Mouse (Mus musculus): ENCODE measurements around the gene Vmn2r114. TPM values are rescaled to one million over a fixed set of nuclear protein-coding genes. Genes with fewer than 3 reads are reported as not detected.
"Not testable (repeated sequence)": the region's sequence is repeated elsewhere in the genome, so short reads cannot be mapped to it uniquely, and the experiment has no call there.

Gene Vmn2r114
- polyA plus RNA-seq (2014; fragmentation: Nextera tagmentation; extraction: Ambion mirVana), result not detected in 2 replicates

- not testable (repeated sequence) for DNase-seq (ENCODE audit: low spot score); ATAC-seq (replicated peaks; ENCODE audit: insufficient number of reproducible peaks, low FRiP score, low TSS enrichment, low read depth); H3K9me3 ChIP-seq (replicated peaks; ENCODE audit: control insufficient read depth, low read length); H3K27ac ChIP-seq (replicated peaks; ENCODE audit: low read depth, low read length); H3K4me3 ChIP-seq (ENCODE audit: low read depth, low read length); H3K9ac ChIP-seq (replicated peaks; ENCODE audit: low read length); H3K36me3 ChIP-seq (replicated peaks; ENCODE audit: control insufficient read depth, insufficient read depth, low read depth, low read length); H3K4me2 ChIP-seq (ENCODE audit: low read depth, low read length); H3K4me1 ChIP-seq (ENCODE audit: control insufficient read depth, insufficient read depth, low read length); H3K27me3 ChIP-seq (ENCODE audit: control insufficient read depth, insufficient read depth, low read length)
- 70% methylated on average over 2 of the region's 2 CpGs for WGBS
Observed at GRCm38 (mm10) chr17:23312437-23312836, at the start of gene Vmn2r114. Gene Vmn2r114, minus strand, starts transcription at chr17:23312537.

- DNase-seq (ENCODE audit: low spot score) (no peak), ATAC-seq (replicated peaks; ENCODE audit: insufficient number of reproducible peaks, low FRiP score, low TSS enrichment, low read depth) (no peak)
- no peaks in the 10 kb centered on the region for H3K9me3 ChIP-seq (replicated peaks; ENCODE audit: control insufficient read depth, low read length)
- no peaks in the 10 kb centered on the region for H3K4me1 ChIP-seq (ENCODE audit: control insufficient read depth, insufficient read depth, low read length)
- H3K36me3 ChIP-seq (replicated peaks; ENCODE audit: control insufficient read depth, insufficient read depth, low read depth, low read length), result no peaks in the 10 kb centered on the region
- 54% methylated on average over 1 of the region's 1 CpGs for WGBS
- H3K4me2 ChIP-seq (ENCODE audit: low read depth, low read length), result no peak overlapping the region
- no peak overlapping the region for H3K4me3 ChIP-seq (ENCODE audit: low read depth, low read length)
- no peak overlapping the region for H3K9ac ChIP-seq (replicated peaks; ENCODE audit: low read length)
- no peaks in the 10 kb centered on the region for H3K27me3 ChIP-seq (ENCODE audit: control insufficient read depth, insufficient read depth, low read length)
- H3K27ac ChIP-seq (replicated peaks; ENCODE audit: low read depth, low read length), result no peak overlapping the region
Observed at GRCm38 (mm10) chr17:23351644-23352043, 39.3 kb upstream of the Vmn2r114 start.

GRCm38 (mm10) chr17:23343441-23343840 lies 31.1 kb upstream of the Vmn2r114 start, which contains the start of gene Vmn2r115:
Gene Vmn2r115, plus strand, starts transcription at chr17:23343741.
- not testable (repeated sequence) for H3K9ac ChIP-seq (replicated peaks; ENCODE audit: low read length); H3K27ac ChIP-seq (replicated peaks; ENCODE audit: low read depth, low read length); H3K36me3 ChIP-seq (replicated peaks; ENCODE audit: control insufficient read depth, insufficient read depth, low read depth, low read length); ATAC-seq (replicated peaks; ENCODE audit: insufficient number of reproducible peaks, low FRiP score, low TSS enrichment, low read depth); DNase-seq (ENCODE audit: low spot score); H3K9me3 ChIP-seq (replicated peaks; ENCODE audit: control insufficient read depth, low read length); H3K27me3 ChIP-seq (ENCODE audit: control insufficient read depth, insufficient read depth, low read length); H3K4me2 ChIP-seq (ENCODE audit: low read depth, low read length); H3K4me3 ChIP-seq (ENCODE audit: low read depth, low read length); H3K4me1 ChIP-seq (ENCODE audit: control insufficient read depth, insufficient read depth, low read length)
- 72% methylated on average over 2 of the region's 2 CpGs for WGBS

GRCm38 (mm10) chr17:23330657-23331056 lies 18.3 kb upstream of the Vmn2r114 start:
- ATAC-seq (replicated peaks; ENCODE audit: insufficient number of reproducible peaks, low FRiP score, low TSS enrichment, low read depth), result no peak
- no peaks in the 10 kb centered on the region for H3K4me1 ChIP-seq (ENCODE audit: control insufficient read depth, insufficient read depth, low read length)
- WGBS, result 75% methylated on average over 6 of the region's 6 CpGs

More at GRCm38 (mm10) chr17:23330657-23331056, 18.3 kb upstream of the Vmn2r114 start:
- no peak overlapping the region for H3K4me2 ChIP-seq (ENCODE audit: low read depth, low read length)
- H3K9me3 ChIP-seq (replicated peaks; ENCODE audit: control insufficient read depth, low read length), result no peaks in the 10 kb centered on the region; the same call in 1 of the 2 replicates
- H3K27ac ChIP-seq (replicated peaks; ENCODE audit: low read depth, low read length), result no peak overlapping the region
- no peaks in the 10 kb centered on the region for H3K36me3 ChIP-seq (replicated peaks; ENCODE audit: control insufficient read depth, insufficient read depth, low read depth, low read length)
- no peak for DNase-seq (ENCODE audit: low spot score)
- no peak overlapping the region for H3K9ac ChIP-seq (replicated peaks; ENCODE audit: low read length)
- no peak overlapping the region for H3K4me3 ChIP-seq (ENCODE audit: low read depth, low read length)
- no peaks in the 10 kb centered on the region for H3K27me3 ChIP-seq (ENCODE audit: control insufficient read depth, insufficient read depth, low read length)

Other genes starting within 250 kb of the Vmn2r114 start
- 17.4 and 19.4 TPM in 2 replicates for gene Zfp40, start 119.3 kb downstream of the Vmn2r114 start, polyA plus RNA-seq (2014; fragmentation: Nextera tagmentation; extraction: Ambion mirVana)
- gene Vmn2r115, start 31.2 kb upstream of the Vmn2r114 start, polyA plus RNA-seq (2014; fragmentation: Nextera tagmentation; extraction: Ambion mirVana), result not detected in 2 replicates
- not detected in 2 replicates for gene Vmn2r116, start 72.1 kb upstream of the Vmn2r114 start, polyA plus RNA-seq (2014; fragmentation: Nextera tagmentation; extraction: Ambion mirVana)
- gene Vmn2r117, start 167.2 kb upstream of the Vmn2r114 start, polyA plus RNA-seq (2014; fragmentation: Nextera tagmentation; extraction: Ambion mirVana), result not detected in 2 replicates